Comparison of ENCODE assay signal across 7 mouse cellular contexts in the genomic region with DNA sequence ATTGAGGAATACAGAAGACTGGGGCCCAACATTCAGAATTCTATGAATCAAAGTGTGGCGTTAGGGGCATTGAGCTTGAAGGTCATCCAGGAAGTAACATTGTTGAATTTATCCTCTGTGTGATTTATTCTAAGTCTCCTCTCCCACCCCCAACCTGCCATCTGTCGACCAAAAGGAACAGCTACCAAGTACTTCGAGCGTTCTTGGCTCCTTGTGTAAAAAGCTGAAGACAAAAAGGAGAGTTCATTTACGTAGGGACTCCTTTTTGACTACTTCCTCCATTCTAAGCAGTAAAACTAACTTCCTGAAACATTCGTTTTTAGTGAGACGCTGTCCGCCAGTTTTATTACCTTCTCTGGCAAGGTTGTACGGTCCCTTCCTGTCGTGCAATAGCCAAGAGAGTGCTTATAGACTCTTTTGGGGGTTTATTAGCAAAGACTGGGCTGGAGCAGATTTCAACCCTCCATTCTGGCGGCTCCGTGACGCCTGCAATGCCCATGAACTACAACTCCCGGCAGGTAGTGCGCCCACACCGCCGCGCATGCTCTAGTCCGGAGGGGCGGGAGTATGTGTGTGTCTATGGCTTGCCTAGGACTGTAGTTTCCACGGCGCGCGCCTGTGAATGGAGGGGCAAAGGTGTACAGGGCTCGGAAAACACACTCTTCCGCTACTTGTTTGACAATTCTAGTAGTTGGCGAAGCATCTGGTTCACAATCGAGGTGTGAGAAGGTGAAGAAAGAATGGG. TPM values are rescaled to one million over a fixed set of nuclear protein-coding genes. Genes with fewer than 3 reads are reported as not detected.
A peak's percentile ranks its signal among the peaks of the same experiment; 100 is the strongest.
DNase-seq lines count a peak whose midpoint lies in the region; ATAC-seq lines count a peak whose summit lies in the region.

No protein-coding gene starts in this region.

- H3K27me3 ChIP-seq in intestine, embryonic 15.5 days (replicated peaks), result no peaks in the 10 kb centered on the region
- H3K27me3 ChIP-seq in midbrain, embryonic 10.5 days (ENCODE audit: low read depth, poor library complexity, severe bottlenecking), result no peaks in the 10 kb centered on the region

- H3K4me2 ChIP-seq in intestine, embryonic 15.5 days (replicated peaks), result peak overlapping the region; percentile 80

- DNase-seq in adrenal gland, adult 18-20 months (ENCODE audit: low spot score in 2 of 2), result peak; percentile 88 to 91
- peak; percentile 96 for DNase-seq in embryo, embryonic 11 days
- peak; percentile 90 to 92 for DNase-seq in gastrocnemius, postnatal 36 days
- DNase-seq in left cerebral cortex, postnatal 25 days (ENCODE audit: low spot score in 2 of 2), result peak; percentile 96 to 97
- DNase-seq in midbrain, embryonic 10.5 days (ENCODE audit: low spot score), result peak; percentile 92
- peak; percentile 91 for DNase-seq in right cerebral cortex, postnatal 4 days

- peak overlapping the region; percentile 67 for H3K4me3 ChIP-seq in intestine, embryonic 15.5 days (replicated peaks)
- H3K4me3 ChIP-seq in midbrain, embryonic 10.5 days, result peak overlapping the region; percentile 82

- WGBS in intestine, embryonic 15.5 days, result under 1% methylated on average over 28 of the region's 28 CpGs
- under 1% methylated on average over 28 of the region's 28 CpGs for WGBS in midbrain, embryonic 10.5 days

- ATAC-seq in intestine, embryonic 15.5 days, result peak; percentile 96

- no peaks in the 10 kb centered on the region for H3K9me3 ChIP-seq in intestine, embryonic 15.5 days
- H3K9me3 ChIP-seq in midbrain, embryonic 10.5 days (replicated peaks), result no peaks in the 10 kb centered on the region

- H3K36me3 ChIP-seq in intestine, embryonic 15.5 days, result no peaks in the 10 kb centered on the region; the same call in 1 of the 2 replicates
- peaks cover 35% of the 10 kb centered on the region for H3K36me3 ChIP-seq in midbrain, embryonic 10.5 days

- peak overlapping the region; percentile 76 for H3K9ac ChIP-seq in intestine, embryonic 15.5 days

- intact Hi-C loops in gastrocnemius, postnatal 36 days (cut with DNase I), result loop anchor here (1.0 kb wide), 1 partner anchor 41 kb away; no protein-coding TSS in a partner anchor
- intact Hi-C loops in left cerebral cortex, postnatal 25 days (cut with DNase I), result loop anchor here (1.0 to 10.0 kb wide), 3 partner anchors 129 to 392 kb away; partner anchors contain the start of genes Pik3r3, Prdx1 and Tspan1

- H3K27ac ChIP-seq in intestine, embryonic 15.5 days, result peak overlapping the region; percentile 97
- H3K27ac ChIP-seq in midbrain, embryonic 10.5 days (replicated peaks), result peak overlapping the region; percentile 93

- H3K4me1 ChIP-seq in intestine, embryonic 15.5 days (replicated peaks), result 0 out of 2 replicates have a peak, but pooled peaks cover 3% of the 10 kb centered on the region
- H3K4me1 ChIP-seq in midbrain, embryonic 10.5 days, result peaks cover 25% of the 10 kb centered on the region

RNA-seq across cellular contexts. Expression of gene Gpbp1l1, which starts 0.7 kb away (rescaled TPM):
- 10 to 100 TPM; 62.5 to 67.0 TPM for total RNA-seq in adrenal gland, adult 18-20 months (2021)
- total RNA-seq in gastrocnemius, postnatal 36 days (2021), result 10 to 100 TPM; 29.6 to 33.9 TPM
- polyA plus RNA-seq in intestine, embryonic 15.5 days (2015; fragmentation: Nextera tagmentation; extraction: Ambion mirVana), result 30.7 and 33.0 TPM in 2 replicates
- total RNA-seq in left cerebral cortex, postnatal 25 days (2021), result 10 to 100 TPM; 40.8 to 43.6 TPM
- 26.8 and 28.6 TPM in 2 replicates for polyA plus RNA-seq in midbrain, embryonic 10.5 days (2016; fragmentation: Nextera tagmentation; extraction: Ambion mirVana)

RNA-seq across cellular contexts. Expression of gene Tmem69, which starts 1.0 kb away (rescaled TPM):
- 10 to 100 TPM; 19.7 to 24.9 TPM for total RNA-seq in adrenal gland, adult 18-20 months (2021)
- 10 to 100 TPM; 15.2 to 17.7 TPM for total RNA-seq in gastrocnemius, postnatal 36 days (2021)
- polyA plus RNA-seq in intestine, embryonic 15.5 days (2015; fragmentation: Nextera tagmentation; extraction: Ambion mirVana), result 29.8 and 34.3 TPM in 2 replicates
- 10 to 100 TPM in 1 of 2 experiments, 1 to 10 TPM in 1; 9.8 to 10.6 TPM for total RNA-seq in left cerebral cortex, postnatal 25 days (2021)
- 23.0 and 26.0 TPM in 2 replicates for polyA plus RNA-seq in midbrain, embryonic 10.5 days (2016; fragmentation: Nextera tagmentation; extraction: Ambion mirVana)

RNA-seq across cellular contexts. Expression of gene Ccdc17, which starts 39.7 kb away (rescaled TPM):
- total RNA-seq in adrenal gland, adult 18-20 months (2021), result 10 to 100 TPM in 1 of 2 experiments, 1 to 10 TPM in 1; 8.4 to 11.7 TPM
- 1 to 10 TPM; 1.6 to 2.2 TPM for total RNA-seq in gastrocnemius, postnatal 36 days (2021)
- polyA plus RNA-seq in intestine, embryonic 15.5 days (2015; fragmentation: Nextera tagmentation; extraction: Ambion mirVana), result 4.1 and 4.8 TPM in 2 replicates
- total RNA-seq in left cerebral cortex, postnatal 25 days (2021), result 1 to 10 TPM; 5.0 to 5.5 TPM
- 1.9 and 3.5 TPM in 2 replicates for polyA plus RNA-seq in midbrain, embryonic 10.5 days (2016; fragmentation: Nextera tagmentation; extraction: Ambion mirVana)

RNA-seq across cellular contexts. Expression of gene Ipp, which starts 49.4 kb away (rescaled TPM):
- total RNA-seq in adrenal gland, adult 18-20 months (2021), result 10 to 100 TPM; 12.5 to 14.5 TPM
- 10 to 100 TPM; 13.8 to 14.6 TPM for total RNA-seq in gastrocnemius, postnatal 36 days (2021)
- polyA plus RNA-seq in intestine, embryonic 15.5 days (2015; fragmentation: Nextera tagmentation; extraction: Ambion mirVana), result 15.7 and 16.5 TPM in 2 replicates
- 10 to 100 TPM; 18.9 to 20.1 TPM for total RNA-seq in left cerebral cortex, postnatal 25 days (2021)
- 16.3 and 18.0 TPM in 2 replicates for polyA plus RNA-seq in midbrain, embryonic 10.5 days (2016; fragmentation: Nextera tagmentation; extraction: Ambion mirVana)

Comparison
In these comparisons a context has a peak if more than half of its experiments do, and no peak if none do; other contexts are left out.
1. Peak in every context shown above with its lines: DNase-seq, ATAC-seq, H3K4me3 ChIP-seq and H3K27ac ChIP-seq.